Mouse (Mus musculus): ENCODE measurements around the gene Elp6.

DNA sequence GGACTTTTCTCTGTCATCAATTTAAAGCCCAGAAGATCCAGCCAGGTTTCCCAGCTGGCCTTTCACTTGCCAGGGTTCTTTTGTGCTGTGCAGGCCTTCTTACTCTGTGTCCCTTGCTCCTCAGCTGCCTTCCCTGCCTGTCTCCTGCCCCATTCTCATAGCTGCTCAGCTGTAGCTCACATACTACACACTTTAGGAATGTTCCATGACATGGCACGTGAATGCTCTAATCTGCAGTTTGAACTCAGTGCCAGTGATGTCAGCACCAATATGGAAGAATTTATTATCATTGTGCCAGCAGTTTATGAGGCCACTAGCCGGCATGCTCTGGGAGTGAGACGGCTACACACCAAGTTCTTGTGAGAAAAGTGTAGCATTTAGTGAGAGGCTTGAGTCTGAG is 64.9 kb downstream of the Elp6 start:
- TF ChIP-seq GATA1 (IDR thresholded peaks at IDR 0.05; ENCODE audit: borderline replicate concordance, low read length): no peak
- TF ChIP-seq FLI1 (IDR thresholded peaks at IDR 0.05; ENCODE audit: low read length): no peak
